Mouse (Mus musculus) yolk sac, embryonic 10.5 days (tissue): ENCODE data around the gene Kif18b.

ENCODE experiments used
- DNase-seq: peaks from one replicate; pipeline ENCODE4 v3.0.0-alpha.2; 2017; ENCODE audit warnings: low spot score

Gene Kif18b

DNA sequence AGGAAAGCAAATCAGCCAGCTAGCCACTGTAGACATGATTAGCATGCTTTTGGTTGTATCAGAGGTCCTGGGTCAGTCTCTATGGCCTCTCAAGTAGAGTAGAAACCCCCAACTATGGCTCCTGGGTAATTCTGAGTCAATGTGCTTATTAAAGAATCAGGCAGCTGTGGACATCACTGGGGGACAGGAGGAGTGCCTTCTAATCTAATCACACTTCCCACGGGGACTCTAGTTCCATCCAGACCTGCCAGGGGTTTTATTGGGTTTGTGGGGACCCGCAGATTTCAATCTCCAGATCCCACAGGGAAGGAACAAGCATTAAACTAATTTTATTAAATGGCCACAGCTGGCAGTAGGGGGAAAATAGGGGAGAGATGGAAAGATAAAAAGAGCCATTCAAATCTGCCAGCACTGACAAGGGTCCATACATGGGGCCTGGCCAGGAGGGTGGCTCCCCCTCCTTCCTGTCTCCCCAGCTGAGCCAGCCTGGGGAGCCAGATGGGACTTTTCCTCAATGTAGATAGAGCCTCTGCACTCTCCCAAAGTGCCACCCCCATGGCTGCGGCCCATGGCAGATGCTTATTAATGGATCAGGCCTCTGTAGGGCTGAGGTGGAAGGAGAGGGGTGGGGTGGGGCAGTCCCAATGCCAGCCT is 12.7 kb upstream of the Kif18b start:
- DNase-seq, result no peak

DNA sequence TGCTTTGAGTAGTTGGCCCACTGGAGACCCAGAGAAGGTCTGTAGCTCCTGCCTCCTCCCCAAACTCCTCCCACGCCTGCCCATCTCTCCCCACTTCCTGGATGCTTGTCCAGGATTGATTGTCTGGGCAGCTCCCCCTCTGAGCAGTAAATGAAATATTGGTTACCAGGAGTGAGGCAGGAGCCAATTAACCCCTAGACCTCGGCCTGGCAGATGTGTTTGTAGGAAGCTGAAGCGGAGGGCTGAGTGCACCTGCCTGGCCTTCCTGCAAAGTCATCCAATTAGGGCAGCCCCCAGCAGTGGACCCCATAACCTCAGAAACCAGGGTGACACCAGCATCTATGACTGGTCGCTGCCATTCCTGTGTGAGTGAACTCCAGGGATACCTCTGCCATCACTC is 11.3 kb upstream of the Kif18b start:
- no peak for DNase-seq

DNA sequence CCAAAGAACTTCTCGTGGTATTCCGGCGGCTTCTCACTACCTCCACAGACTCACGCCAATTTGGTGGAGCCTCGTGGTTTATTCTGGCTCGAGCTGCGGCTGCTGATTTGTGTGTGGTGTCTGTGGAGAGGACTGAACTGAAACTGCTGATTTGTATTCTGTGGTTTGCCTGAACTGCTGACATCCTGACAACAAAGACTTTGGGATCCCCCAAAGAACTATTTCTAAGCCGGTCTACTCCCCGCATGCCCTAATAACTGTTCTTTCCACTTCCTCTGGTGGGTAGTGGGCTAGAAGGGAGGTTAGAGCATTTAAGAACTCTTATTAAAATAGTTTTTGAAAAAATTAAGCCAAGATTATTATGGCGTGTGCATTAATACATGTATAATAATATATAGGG is 5.7 kb upstream of the Kif18b start:
- DNase-seq, result no peak

DNA sequence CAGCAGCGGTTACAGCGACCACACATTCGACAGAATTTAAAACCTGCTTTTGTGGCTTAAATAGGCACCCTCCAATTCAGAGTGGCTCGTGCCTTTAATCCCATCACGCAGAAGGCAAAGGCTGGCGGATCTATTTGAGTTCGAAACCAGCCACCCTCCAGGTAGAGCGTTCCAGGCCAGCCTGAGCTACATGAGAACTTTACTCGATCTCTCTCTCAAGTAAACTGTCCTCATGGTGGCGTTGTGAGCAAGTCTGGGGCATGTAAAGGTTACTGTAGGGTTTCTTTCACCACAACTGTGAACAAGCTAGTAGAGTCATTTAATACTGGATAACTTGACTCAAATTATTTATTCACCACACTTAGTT is 410 bp upstream of the Kif18b start:
- no peak for DNase-seq

DNA sequence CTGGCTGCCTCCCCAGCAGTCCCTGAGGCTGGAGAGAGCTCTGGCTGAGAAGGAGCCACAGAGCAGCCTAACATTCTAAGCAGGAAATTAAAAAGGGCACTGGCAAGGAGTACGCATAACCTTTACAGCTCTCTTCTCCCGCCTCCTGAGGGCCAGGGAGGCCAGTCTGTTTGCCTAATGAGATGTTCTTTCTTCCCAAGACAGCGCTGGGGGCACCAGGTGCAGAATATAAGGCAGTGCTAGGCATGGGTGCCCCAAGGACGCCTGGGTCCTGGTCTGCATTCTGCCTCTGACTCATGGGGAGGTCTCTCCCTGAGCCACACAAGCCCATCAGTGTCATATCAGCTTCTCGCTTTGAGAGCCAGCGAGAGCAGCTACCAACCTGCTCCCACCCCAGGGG is 3.4 kb downstream of the Kif18b start:
- no peak for DNase-seq

DNA sequence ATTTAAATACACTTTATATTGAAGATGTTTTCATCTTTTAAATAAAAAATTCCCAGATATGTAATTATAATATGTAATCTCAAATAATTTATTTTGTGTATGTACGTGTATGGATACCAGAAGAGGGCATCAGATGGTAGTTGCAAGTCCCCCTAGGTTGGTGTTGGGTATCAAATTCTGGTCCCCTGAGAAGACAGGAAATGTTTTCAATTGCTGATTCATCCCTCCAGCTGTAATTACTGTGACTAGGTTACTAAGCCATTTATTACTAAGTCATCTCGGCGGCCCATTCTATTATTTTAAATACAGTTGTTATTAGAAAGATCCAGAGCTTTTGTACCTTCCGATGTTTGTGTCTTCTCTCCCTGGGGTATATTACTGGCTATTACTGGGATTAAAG is 6.8 kb downstream of the Kif18b start:
- DNase-seq, result no peak

DNA sequence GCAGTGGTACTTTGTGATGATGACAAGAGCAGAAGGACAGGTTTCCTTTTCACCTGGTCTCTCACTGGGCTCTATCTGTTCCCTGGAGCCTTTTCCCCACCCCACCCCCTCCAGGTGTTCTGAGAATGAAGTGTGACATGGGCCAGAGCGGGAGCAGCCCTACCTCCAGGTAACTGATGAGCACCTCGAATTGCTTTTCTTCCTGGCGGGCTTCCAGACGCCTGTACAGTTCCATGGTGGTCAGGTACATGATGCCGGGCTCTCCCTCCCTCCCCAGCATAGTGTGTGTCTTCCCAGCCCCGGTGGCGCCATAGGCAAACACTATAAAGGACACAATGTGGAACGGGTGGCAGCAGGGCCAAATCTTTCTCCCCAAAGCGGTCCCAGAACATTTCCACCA is 9.5 kb downstream of the Kif18b start:
- no peak for DNase-seq

DNA sequence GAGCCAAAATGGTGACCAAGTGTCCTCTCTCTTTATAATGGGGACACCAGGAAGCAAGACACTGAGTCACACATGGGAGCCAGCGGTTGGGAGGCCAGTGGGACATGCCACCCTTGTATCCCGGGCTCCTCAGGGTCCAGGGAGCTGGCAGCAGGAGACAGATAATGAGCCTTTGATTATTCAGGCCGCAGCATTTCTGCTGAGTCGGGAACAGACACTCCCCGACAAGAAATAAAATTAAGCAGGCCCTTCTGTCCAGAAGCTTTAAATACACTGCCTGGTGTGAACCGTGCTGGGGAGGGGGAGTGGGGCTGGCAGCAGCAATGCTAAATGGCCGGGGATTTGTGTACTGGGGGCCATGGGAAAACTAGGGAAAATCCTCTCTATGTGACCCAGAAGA is 13.5 kb downstream of the Kif18b start:
- no peak for DNase-seq

DNA sequence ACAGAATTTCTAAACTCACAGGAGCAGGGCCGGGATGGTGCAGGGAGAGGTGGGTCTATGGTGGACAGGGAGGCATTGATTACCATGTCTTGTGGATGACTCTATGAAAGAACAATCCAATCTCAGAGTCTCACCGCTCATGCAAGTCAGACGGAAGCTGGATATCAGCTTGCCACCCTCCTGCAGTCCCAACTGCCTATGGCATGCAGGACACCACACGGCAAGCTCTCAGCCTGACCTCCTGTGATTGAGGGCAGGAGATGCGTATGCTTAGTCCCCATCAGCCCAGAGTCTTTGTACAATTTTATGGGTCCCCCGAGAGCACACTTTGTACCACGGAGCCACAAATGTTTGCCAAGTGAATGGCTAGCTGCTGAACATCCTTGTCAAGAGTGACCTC is 21.3 kb downstream of the Kif18b start:
- DNase-seq, result no peak

DNA sequence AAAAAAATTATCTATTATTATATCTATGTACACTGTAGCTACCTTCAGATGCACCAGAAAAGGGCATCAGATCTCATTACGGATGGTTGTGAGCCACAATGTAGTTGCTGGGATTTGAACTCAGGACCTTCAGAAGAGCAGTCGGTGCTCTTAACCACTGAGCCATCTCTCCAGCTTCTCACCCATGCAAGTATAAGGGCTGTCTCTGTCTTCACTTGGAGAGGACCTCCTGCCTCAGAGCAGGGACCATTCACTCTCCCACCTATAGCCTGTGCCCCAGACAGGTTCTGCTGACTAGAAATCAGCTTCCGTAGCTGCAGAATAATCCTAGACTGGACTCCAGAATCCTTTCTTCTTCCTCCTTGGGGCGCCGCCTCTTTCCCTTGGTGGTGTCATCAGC is 22.8 kb downstream of the Kif18b start:
- no peak for DNase-seq

DNA sequence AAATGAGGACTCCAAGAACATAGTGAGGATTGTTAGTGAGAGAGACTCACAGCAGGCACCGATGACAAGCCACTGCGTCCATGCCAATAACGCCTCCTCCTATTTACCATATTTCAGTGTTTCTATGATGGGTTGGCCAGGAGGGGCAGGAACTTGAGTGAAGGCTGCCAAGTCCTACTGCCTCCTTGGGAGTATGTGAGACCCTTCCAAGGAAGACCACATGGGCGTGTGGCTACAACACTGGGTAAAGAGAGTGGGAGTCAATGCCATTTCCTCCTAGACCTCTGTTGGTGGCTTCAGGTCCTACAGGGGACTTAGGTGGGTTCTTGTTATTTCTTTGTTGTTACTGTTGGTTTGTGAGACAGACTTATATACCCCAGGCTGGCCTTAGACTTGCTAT is 23.7 kb downstream of the Kif18b start:
- DNase-seq, result no peak

DNA sequence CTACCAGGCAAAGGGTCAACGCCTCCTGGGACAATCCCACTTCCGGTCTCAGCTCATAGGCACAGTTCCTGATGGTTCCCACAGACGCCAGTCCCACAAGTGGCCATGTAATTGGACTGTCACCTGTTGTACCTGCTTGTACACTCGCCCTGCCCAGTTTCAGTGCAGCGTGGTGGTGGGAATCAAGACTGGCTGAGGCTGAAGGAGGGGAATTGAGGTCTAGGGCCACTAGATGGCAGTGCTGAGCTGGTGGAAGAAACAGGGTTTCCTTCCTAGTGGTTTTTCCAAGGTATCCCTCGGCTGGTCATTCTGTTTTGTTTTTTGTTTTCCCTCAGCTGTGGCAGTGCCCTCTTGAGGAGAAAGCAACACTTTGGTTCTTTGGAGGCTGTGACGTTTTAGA is 24.2 kb downstream of the Kif18b start, which contains the start of gene Gfap:
Gfap (minus strand) TSS at position 150 of the 400 bp plus-strand sequence.
- DNase-seq, result peak; percentile 56

DNA sequence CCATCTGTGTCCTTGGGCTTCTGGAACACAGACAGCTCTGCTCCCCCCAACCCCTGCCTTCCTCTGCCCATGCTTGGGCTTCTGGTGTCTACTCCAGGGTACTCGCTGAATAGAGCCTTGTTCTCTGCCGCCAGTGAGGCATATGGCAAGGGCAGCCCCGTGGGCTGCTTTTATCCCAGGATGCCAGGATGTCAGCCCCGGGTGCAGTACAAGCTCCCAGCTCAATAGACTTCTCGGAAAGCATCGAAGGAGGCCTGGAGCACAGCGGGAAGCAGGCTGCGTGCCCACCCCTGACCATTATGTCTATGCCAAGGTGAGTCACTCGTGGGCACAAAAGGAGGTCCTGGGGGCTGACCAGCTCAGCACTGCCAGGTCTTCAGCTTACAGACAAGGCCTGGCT is 26.5 kb downstream of the Kif18b start:
- DNase-seq, result no peak

DNA sequence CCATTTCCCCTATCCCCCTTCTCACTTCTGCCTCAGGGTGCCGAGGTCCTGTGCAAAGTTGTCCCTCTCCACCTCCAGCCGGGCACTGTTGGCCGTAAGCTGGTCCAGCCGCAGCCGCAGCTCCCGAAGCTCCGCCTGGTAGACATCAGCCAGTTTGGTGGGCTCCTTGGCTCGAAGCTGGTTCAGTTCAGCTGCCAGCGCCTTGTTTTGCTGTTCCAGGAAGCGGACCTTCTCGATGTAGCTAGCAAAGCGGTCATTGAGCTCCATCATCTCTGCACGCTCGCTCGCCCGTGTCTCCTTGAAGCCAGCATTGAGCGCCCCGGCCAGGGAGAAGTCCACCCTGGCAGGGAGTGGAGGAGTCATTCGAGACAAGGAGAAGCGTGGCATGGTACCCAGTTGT is 28.3 kb downstream of the Kif18b start:
- DNase-seq, result no peak

DNA sequence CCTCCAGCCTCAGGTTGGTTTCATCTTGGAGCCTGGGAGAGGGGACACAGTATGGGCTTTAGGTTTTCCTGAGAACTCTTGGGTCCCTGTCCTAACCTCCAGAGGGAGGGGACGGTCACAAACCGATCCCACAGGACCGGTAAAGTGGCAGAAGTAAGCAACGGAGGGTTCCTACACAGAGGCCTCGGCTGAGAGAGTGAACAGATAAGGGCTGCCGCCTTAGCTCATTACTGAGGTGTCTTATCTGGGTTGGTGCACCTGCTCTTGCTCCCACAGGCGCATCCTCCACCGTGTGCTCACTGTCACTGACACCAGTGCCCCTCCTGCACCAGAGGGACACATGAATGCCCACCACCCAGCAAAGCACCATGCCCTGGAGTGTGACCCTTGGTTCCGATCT is 29.1 kb downstream of the Kif18b start:
- DNase-seq, result no peak

DNA sequence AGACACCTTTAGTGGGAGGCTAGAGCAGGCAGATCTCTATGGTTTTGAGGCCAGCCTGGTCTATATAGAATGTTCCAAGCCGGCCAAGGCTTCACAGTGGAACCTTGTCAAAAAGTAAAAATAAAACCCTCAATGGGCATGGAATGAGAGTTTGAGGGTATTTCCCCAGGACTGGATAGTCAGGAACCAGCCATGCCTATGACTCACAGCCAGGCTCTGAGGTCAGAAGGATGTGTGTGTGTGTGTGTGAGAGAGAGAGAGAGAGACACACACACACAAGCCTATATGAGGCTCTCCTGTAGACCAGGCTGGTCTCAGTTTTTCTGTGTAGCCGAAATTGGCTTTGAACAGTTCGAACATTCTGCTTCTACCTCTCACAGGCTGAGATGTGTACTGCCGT is 30.2 kb downstream of the Kif18b start:
- DNase-seq, result no peak

DNA sequence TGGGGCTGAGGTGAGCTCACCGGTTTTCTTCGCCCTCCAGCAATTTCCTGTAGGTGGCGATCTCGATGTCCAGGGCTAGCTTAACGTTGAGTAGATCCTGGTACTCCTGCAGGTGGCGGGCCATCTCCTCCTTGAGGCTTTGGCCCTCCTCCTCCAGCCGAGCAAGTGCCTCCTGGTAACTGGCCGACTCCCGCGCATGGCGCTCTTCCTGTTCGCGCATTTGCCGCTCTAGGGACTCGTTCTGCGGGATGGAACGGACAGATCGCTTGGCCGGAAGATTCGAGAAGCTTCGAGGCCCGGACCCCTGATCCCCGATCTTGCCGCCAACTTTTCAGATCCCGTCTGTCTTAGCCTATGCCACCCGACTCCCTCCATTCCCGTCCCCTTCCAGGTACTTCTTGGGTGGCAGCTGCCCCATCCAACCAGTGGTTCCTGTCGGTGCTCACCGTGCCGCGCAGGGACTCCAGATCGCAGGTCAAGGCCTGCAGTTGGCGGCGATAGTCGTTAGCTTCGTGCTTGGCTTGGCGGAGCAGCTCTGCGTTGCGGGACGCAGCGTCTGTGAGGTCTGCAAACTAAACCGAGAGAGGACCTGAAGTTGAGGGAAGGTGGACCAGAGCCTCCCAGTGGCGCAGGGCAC is 31.8 kb downstream of the Kif18b start:
- peak; percentile 73 for DNase-seq

DNA sequence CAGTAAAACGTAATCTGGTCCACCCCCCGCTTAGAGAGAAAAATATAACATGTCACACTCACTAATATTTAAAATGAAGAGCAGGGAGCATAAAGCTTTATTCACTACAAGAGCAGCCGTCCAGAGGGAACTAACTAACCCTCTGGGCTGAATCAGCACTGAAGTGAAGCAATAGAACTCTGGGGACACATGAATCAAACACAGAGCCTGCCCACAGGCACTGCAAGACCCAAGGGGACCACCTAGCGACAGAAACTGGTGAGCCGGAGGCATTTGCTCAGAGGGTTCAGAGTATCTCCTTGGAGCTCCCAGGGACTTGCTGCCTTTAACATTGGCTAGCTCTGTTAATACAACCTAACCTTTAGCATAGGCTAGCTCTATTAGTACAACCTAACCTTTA is 34.8 kb downstream of the Kif18b start:
- DNase-seq, result no peak

DNA sequence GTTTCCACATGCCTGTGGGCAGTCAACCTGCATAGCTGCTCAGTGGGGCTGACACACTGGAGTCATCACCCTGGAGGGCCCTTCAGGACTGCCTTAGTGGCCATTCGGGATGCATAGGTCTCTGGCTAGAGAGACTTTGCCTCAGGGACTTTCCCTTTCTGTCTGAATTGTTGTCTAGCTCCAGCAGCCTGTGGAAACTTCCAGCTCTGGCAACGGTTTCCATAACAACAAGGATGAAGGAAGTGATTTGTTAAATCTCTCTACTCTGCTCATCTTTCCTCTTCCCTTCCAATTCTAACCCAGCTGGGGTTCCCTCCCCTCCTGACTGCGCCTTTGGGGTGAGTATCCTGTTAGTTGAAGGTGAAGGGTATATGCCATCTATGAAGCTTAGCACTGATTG is 36.8 kb downstream of the Kif18b start:
- no peak for DNase-seq

DNA sequence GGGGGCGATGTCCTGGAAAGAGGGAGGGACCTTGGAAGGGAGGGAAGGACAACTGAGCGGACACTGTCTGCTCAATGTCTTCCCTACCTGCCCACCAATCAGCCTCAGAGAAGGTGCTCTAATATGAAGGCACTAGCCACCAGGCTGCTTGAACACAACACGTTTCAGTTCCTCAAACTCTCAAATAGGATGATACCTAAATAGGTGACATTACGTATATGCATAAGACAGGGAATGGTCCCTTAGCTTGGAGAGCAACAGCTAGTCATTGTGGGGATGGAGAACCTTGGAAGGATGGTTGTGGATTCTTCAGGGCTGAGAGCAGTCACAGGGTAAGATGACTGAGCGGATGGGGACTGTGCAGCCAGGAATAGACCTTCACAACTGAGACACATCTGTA is 37.5 kb downstream of the Kif18b start:
- no peak for DNase-seq

DNA sequence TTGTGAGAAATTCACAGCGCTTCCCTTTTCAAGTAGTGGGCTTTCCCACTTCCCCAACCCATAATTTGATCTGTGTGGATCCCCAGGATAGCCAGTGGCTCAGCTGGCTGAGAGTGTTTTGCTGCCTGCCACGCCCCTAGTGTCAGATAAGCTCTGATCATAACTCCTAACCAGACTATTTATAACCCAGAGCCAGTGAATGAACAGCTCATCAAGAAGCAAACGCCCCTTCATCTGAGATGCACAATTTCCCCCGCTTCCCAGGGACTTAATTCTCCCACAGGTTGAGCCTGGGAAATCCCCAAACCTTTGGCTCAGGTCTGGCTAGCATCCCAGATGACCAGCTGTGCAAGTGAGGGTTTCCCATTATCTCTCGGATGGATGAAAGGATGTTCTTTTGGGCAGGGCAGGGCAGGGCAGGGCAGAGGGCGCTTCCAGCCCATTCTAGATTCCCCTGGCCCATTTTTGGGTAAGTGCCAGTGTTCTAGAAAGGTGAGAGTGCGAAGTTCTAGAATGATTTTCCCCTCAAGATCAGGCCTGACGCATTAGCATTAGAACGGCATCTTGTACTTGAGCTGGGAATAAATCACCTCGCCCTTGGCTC is 40.2 kb downstream of the Kif18b start, which contains the start of gene Fam187a:
Fam187a (plus strand) TSS at position 554 of the 604 bp plus-strand sequence.
- DNase-seq, result no peak

DNA sequence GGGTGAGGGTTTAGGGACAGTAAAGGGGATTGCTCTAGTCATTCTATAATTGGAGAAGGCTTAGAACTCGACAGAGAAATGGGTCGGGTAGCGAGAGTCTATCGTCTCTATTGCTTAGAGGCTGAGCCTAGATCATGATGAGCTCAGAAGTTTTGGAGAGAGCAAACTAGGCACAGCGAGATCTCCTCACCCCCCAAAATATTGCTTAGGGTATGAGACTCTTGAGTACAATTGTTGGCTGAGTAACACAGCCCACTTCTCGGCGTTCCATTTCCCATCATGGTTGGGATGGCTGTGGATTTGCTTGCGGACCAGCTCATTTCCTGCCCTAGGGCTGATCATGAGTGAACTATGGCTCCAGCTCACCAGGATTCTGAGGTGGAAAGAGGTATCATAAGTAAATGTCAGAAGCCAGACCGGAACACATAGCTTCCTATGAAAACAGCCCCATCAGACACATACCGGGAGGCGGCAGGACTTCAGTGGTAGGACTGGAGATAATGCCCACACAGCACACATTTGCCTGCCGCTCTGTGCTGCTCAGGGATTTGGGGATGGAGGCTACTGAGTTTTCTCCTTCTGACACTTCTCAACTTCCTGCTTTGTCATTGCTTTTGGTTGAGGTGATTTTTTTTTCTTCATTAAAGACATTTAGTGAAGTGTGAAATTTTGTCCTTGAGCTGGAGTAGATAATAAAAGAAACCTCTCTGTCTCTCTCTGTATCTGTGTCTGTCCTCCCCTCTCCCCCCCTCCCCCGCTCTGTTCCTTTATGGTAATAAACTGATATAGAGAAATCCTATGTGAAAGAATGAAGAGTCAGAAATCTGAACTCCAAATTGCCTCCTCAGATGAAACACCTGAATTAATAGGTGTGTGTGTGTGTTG is 43.4 kb downstream of the Kif18b start:
- DNase-seq, result no peak
